Mouse (Mus musculus) stomach, postnatal 0 days (tissue): ENCODE data around the gene Rsph14. TPM values are rescaled to one million over a fixed set of nuclear protein-coding genes. Genes with fewer than 3 reads are reported as not detected.
A peak's percentile ranks its signal among the peaks of the same experiment; 100 is the strongest.

ENCODE experiments used
- ATAC-seq: fragments of 200-750 bp; cut with Nextera tagmentation; 2 replicates; pipeline ENCODE4 v1.8.0; 2017; ENCODE audit not compliant: low FRiP score, low TSS enrichment
- DNase-seq: peaks from one replicate; pipeline ENCODE4 v3.0.0-alpha.2; 2016; ENCODE audit warnings: low spot score
- H3K27ac ChIP-seq: fragments of 300-500 bp; sonication (generic); replicated peaks from 2 replicates; pipeline ENCODE4 v1.5.1; 2014; ENCODE audit warnings: mild to moderate bottlenecking, control low read depth
- H3K27me3 ChIP-seq: fragments of 300-500 bp; sonication (generic); 2 replicates; pipeline ENCODE4 v1.6.1; 2014; ENCODE audit warnings: low read length; ENCODE audit not compliant: control insufficient read depth, insufficient read depth
- H3K36me3 ChIP-seq: fragments of 300-500 bp; sonication (generic); 2 replicates; pipeline ENCODE4 v1.6.1; 2014; ENCODE audit warnings: low read length, mixed read lengths; ENCODE audit not compliant: control insufficient read depth, insufficient read depth
- H3K4me1 ChIP-seq: fragments of 300-500 bp; sonication (generic); replicated peaks from 2 replicates; pipeline ENCODE4 v1.6.1; 2014; ENCODE audit warnings: antibody characterized with exemption; ENCODE audit not compliant: control insufficient read depth, insufficient read depth
- H3K4me2 ChIP-seq: fragments of 300-500 bp; sonication (generic); replicated peaks from 2 replicates; pipeline ENCODE4 v1.6.1; 2014; ENCODE audit warnings: low read depth, mild to moderate bottlenecking, control low read depth, moderate library complexity
- H3K4me3 ChIP-seq: fragments of 300-500 bp; sonication (generic); 2 replicates; pipeline ENCODE4 v1.5.1; 2014; ENCODE audit warnings: low read depth, low read length, control low read depth
- H3K9ac ChIP-seq: fragments of 300-500 bp; sonication (generic); 2 replicates; pipeline ENCODE4 v1.6.1; 2014; ENCODE audit warnings: mild to moderate bottlenecking, low read length, control low read depth, mixed read lengths
- H3K9me3 ChIP-seq: fragments of 300-500 bp; sonication (generic); 2 replicates; pipeline ENCODE4 v1.6.1; 2016; ENCODE audit warnings: low read length; ENCODE audit not compliant: control insufficient read depth
- CTCF ChIP-seq: IDR thresholded peaks from 2 replicates; pipeline ENCODE4 v1.5.1; 2016; ENCODE audit warnings: antibody characterized with exemption, low read depth, mild to moderate bottlenecking, moderate library complexity
- EP300 ChIP-seq: optimal IDR thresholded peaks from 2 replicates; pipeline ENCODE3; 2016; ENCODE audit warnings: antibody characterized with exemption
- WGBS: fragments of 180-500 bp; shearing (Covaris S2); extraction: QIAGEN DNeasy Blood & Tissue Kit; methylation state at CpG from one replicate; pipeline ENCODE4 v1.1.7; 2014; 5-methylcytosine and 5-hydroxymethylcytosine counted together
- polyA plus RNA-seq: library from polyadenylated mRNA; unstranded; fragments of >200 nt; fragmentation: Nextera tagmentation; extraction: Ambion mirVana; gene quantifications from 2 replicates; pipeline ENCODE4 v1.2.1, GENCODE M21; 2015

Gene Rsph14
- polyA plus RNA-seq, 1 experiment from 2014 or later, result not detected

DNA sequence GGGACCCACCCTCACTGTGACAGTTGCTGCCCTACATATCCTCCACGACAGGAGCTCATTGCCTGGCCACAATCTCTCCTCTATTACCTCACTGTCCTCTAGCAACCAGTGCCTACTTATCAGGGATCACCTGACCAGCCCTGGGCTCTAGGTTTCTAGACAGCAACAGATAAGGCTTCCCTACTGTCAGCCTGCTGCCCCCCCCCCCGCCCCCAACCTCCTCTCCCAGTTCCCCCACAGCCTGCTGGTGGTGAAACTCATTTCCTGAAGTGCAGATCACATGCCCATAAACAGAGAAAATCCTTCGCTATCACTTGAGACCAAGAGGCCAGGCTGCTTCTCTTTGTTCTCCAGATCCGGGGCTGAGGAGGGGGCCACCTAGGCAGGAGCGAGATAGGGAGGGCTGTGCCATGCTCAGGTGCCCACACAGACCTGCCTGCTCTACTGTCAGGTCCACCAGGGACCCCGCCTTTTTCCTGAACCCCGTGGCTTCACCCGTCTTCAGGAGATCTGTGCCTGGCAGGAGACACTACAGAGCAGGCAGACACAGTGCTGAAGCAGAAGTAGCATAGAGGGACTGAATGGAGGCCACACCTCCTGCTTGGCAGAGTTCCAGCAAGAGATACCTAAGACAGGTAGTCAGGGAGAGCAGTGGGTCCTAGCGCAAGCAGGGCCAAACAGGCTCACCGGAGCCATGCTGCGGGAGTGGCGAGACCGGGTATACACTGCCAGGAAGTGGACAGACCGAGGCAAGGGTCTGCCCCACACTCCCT, 44.5 kb downstream of the Rsph14 start:
- Histone ChIP-seq H3K27me3 (no peaks in the 10 kb centered on the region), H3K9me3 (no peaks in the 10 kb centered on the region), H3K36me3 (no peaks in the 10 kb centered on the region), H3K4me3 (no peak overlapping the region), H3K27ac (no peak overlapping the region), H3K9ac (no peak overlapping the region), H3K4me1 (no peaks in the 10 kb centered on the region), H3K4me2 (no peak overlapping the region)
- ATAC-seq, result peak; percentile 45; the same call in 1 of the 2 replicates
- TF ChIP-seq CTCF (no peak), EP300 (no peak)
- DNase-seq, result peak; percentile 30
- 49% methylated on average over 14 of the region's 14 CpGs for WGBS

GRCm38 (mm10) chr10:74983176-74983575, 49.2 kb downstream of the Rsph14 start:
- H3K9ac ChIP-seq, result no peak overlapping the region
- no peak for ATAC-seq

GRCm38 (mm10) chr10:74981159-74981558, 51.2 kb downstream of the Rsph14 start:
- no peak overlapping the region for H3K4me3 ChIP-seq
- H3K27ac ChIP-seq, result no peak overlapping the region
- DNase-seq (no peak), ATAC-seq (no peak)
- H3K4me1 ChIP-seq, result no peaks in the 10 kb centered on the region
- 90% methylated on average over 12 of the region's 12 CpGs for whole genome bisulfite sequencing
- H3K9ac ChIP-seq, result no peak overlapping the region
- no peaks in the 10 kb centered on the region for H3K27me3 ChIP-seq
- no peak overlapping the region for H3K4me2 ChIP-seq
- TF ChIP-seq CTCF, result no peak
- no peak for TF ChIP-seq EP300
- no peaks in the 10 kb centered on the region for H3K36me3 ChIP-seq
- no peaks in the 10 kb centered on the region for H3K9me3 ChIP-seq

More at GRCm38 (mm10) chr10:74983176-74983575, 49.2 kb downstream of the Rsph14 start:
- H3K27me3 ChIP-seq, result no peaks in the 10 kb centered on the region
- WGBS, result 73% methylated on average over 8 of the region's 8 CpGs
- no peaks in the 10 kb centered on the region for H3K9me3 ChIP-seq
- no peaks in the 10 kb centered on the region for H3K4me1 ChIP-seq
- H3K36me3 ChIP-seq, result no peaks in the 10 kb centered on the region
- no peak for DNase-seq
- no peak overlapping the region for H3K27ac ChIP-seq
- no peak overlapping the region for H3K4me3 ChIP-seq
- TF ChIP-seq EP300 (no peak), CTCF (0 out of 2 replicates have a peak, but pooled peaks have one; percentile 7)
- H3K4me2 ChIP-seq, result no peak overlapping the region

- Histone ChIP-seq H3K27ac (no peak overlapping the region), H3K4me2 (no peak overlapping the region), H3K36me3 (no peaks in the 10 kb centered on the region), H3K4me3 (no peak overlapping the region), H3K9me3 (no peaks in the 10 kb centered on the region), H3K27me3 (no peaks in the 10 kb centered on the region), H3K9ac (no peak overlapping the region), H3K4me1 (no peaks in the 10 kb centered on the region)
- DNase-seq, result no peak
- WGBS, result 76% methylated on average over 4 of the region's 4 CpGs
- ATAC-seq, result no peak
- TF ChIP-seq CTCF, result no peak
- no peak for TF ChIP-seq EP300
Observed at GRCm38 (mm10) chr10:74978056-74978455, 54.3 kb downstream of the Rsph14 start.

DNA sequence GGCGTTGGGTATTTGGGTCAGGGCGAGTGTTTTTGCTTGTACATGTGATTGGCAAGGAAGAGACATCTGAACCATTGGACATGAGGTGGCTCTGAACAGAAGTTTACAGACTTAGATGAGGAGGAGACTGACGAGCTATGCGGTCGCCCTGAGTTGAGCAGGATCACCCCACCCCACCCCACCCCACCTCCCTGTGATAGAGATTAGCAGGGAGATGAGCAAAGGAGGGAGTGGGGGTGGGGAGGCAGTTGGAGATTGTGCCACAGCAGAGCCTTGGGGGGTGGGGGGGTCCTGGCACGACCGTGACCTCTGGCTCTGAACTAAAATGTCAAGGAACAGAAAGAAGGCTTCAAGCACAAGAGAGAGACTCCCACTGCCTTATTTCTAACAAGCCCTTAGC, 56.0 kb downstream of the Rsph14 start:
- TF ChIP-seq EP300 (no peak), CTCF (no peak)
- ATAC-seq (no peak), DNase-seq (no peak)
- Histone ChIP-seq H3K36me3 (no peaks in the 10 kb centered on the region), H3K27ac (no peak overlapping the region), H3K9ac (no peak overlapping the region), H3K4me1 (no peaks in the 10 kb centered on the region), H3K4me2 (no peak overlapping the region), H3K9me3 (no peaks in the 10 kb centered on the region), H3K27me3 (no peaks in the 10 kb centered on the region), H3K4me3 (no peak overlapping the region)
- WGBS, result 73% methylated on average over 7 of the region's 7 CpGs

DNA sequence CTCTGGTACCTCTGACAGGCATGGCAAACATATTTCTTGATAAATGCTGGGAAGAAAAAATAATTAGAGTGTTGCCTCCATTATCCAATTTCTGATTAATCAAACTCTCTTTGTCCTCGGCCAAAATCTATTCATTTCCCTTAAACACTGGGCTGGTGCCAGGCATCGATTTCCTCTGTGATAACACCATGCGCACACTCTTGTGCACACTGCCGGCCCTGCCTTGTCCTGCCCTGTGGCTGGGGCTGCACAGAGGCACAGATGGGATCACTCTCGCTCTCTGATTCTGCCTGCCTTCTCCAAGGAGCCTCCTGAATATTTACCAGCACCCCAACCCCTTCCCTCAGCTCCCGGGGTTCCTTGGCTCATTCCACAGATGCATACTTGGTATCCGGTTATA, 56.8 kb downstream of the Rsph14 start:
- no peaks in the 10 kb centered on the region for H3K27me3 ChIP-seq
- H3K4me2 ChIP-seq, result no peak overlapping the region
- 52% methylated on average over 7 of the region's 7 CpGs for WGBS
- H3K9ac ChIP-seq, result no peak overlapping the region
- ATAC-seq, result no peak
- no peak overlapping the region for H3K4me3 ChIP-seq
- H3K27ac ChIP-seq, result no peak overlapping the region
- H3K36me3 ChIP-seq, result no peaks in the 10 kb centered on the region
- H3K9me3 ChIP-seq, result no peaks in the 10 kb centered on the region
- no peak for TF ChIP-seq EP300
- TF ChIP-seq CTCF, result no peak
- DNase-seq, result no peak
- no peaks in the 10 kb centered on the region for H3K4me1 ChIP-seq
